Mouse (Mus musculus): Measurements from ENCODE around the gene Gpr21. TPM values are rescaled to one million over a fixed set of nuclear protein-coding genes. Genes with fewer than 3 reads are reported as not detected.
"Not testable (repeated sequence)": the region's sequence is repeated elsewhere in the genome, so short reads cannot be mapped to it uniquely, and the experiment has no call there.

Gene Gpr21
- under 1 TPM; 0.64 to 0.89 TPM for total RNA-seq (2021)
- long read RNA-seq, experiment 1, result 0 reads
- long read RNA-seq, experiment 2, result 0 reads

DNA sequence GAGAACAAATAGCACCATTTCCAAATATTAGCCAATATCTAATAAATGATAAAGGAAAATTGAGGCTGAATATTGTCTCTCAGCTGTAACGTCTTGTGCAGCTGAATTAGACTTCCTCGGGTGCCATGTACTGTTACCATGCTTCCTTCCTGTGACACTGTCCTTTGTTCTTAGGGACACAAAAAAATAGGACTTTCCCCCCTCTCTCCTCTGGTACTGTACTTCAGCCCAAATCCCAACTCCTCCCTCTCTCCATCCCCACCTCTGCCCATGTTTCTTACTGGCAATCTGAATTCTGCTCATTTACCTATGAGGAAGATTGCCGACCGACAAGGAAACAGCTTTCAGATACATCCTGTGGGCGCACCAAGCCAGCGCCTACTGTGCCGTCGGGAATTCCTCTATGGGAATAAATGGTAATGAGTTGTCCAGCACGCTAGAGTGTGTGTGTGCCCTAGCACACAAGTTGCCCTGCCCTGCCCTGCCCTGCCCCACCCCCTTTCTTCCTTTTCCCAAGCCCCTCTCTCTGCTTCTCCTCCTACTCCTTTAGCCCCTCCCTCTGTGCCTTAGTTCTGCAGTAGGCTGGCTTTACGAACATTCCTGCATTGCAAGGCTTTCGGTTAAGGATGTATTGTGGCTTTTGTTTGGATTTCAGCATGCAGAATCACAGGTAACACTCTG is at the start of gene Gpr21:
TSS of gene Gpr21 (plus strand) at position 303 of the 681 bp plus-strand sequence.
- DNase-seq, result no peak
- intact Hi-C loops (cut with DNase I), result no loop called here

DNA sequence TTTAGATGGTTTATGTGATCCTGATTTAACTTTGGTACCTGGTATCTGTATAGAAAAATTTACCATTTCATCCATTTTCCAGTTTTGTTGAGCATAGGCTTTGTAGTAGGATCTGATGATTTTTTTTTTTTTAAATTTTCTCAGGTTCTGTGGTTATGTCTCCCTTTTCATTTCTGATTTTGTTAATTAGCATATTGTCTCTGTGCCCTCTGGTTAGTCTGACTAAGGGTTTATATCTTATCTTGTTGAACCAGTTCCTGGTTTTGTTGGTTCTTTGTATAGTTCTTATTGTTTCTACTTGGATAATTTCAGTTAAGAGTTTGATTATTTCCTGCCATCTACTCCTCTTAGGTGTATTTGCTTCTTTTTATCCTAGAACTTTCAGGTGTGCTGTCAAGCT is 36.6 kb upstream of the Gpr21 start:
- intact Hi-C loops (cut with DNase I), result no loop called here
- DNase-seq, result no peak

DNA sequence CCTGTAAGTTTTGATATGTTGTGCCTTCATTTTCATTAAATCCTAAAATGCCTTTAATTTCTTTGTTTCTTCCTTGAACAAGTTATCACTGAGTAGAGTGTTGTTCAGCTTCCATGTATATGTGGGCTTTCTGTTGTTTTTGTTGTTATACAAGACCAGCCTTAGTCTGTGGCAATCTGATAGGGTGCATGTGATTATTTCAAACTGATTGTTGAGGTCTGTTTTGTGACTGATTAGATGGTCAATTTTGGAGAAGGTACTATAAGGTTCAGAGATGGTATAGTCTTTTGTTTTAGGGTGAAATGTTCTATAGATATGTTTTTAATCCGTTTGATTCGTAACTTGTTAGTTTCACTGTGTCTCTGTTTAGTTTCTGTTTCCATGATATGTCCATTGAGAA is 36.1 kb upstream of the Gpr21 start:
- DNase-seq, result no peak
- intact Hi-C loops (cut with DNase I), result loop anchor here (5.0 kb wide), 1 partner anchor 78 kb away; no protein-coding TSS in a partner anchor

DNA sequence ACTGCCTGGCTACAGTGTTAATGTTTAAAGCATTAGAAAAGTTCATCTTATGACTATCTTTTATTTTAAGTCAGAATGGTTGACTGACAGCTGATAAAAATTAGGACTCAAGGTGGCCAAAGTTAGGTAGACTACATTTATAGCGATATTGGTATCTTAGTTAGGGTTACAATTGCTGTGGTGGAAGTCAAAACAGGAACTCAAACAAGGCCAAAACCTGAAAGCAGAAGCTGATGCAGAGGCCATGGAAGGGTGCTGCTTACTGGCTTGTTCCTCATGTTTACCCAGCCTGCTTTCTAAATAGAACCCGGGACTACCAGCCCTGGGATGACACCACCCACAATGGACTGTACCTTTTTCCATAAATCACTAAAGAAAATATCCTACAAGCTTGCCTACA is 32.0 kb upstream of the Gpr21 start:
- DNase-seq, result no peak
- intact Hi-C loops (cut with DNase I), result loop anchor here (2.0 to 5.0 kb wide), 2 partner anchors 82 to 103 kb away; no protein-coding TSS in a partner anchor

DNA sequence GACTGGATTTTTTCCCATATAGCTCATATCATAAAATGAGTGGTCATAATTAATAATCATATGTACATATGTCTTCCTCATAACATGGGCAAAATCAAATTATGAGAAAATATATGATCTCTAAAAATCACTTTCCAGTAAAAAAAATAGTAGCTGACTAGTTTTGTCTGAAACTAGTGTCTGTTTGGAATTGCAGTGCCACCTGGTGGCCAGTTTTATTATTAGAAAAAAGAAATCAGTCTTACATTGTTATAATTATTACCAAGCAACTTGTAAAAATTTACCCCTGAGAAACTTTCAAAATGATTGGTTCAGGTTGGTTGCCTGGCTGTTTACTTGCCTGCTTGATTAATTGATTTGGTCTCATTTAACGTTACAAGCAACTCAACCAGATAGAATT is 30.8 kb upstream of the Gpr21 start:
- no peak for DNase-seq
- intact Hi-C loops (cut with DNase I), result loop anchor here (2.0 kb wide), 1 partner anchor 105 kb away; no protein-coding TSS in a partner anchor

DNA sequence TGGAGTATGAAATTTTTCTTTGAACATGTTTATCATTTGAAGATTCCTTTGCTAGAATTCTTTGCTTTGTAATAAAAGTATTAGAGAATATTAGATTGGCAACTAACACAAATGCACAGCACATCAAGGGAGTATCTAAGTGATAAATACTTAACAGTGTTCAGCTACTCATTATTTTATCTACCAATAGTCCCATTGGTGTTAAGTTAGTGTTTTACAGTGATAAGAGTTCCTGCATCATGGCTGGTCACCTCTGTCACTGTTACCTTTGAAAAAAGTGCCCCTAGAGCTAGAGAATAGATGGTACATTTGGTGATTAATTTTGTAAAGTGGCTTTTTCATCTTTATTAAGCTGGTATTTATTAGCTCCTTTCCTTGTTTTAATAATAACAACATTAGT is 29.7 kb upstream of the Gpr21 start:
- DNase-seq, result no peak
- intact Hi-C loops (cut with DNase I), result no loop called here

DNA sequence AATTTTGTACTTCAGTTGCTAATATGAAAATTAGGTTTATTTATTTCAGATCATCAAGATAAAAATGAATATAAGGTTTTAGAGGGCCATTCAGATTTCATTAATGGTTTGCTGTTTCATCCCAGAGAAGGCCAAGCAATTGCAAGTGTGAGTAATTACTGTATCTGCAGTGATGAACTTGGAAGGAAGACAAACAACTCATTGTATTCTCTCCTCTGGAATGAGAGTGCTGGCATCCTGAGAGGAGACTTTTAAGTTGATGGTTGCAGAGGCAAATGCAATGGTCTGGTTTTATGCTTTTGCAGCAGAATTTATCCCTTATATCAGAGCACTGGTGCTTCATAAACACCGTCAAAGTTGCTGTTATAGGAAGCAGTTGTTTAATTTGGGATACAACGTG is 27.2 kb upstream of the Gpr21 start:
- no peak for DNase-seq
- intact Hi-C loops (cut with DNase I), result no loop called here

DNA sequence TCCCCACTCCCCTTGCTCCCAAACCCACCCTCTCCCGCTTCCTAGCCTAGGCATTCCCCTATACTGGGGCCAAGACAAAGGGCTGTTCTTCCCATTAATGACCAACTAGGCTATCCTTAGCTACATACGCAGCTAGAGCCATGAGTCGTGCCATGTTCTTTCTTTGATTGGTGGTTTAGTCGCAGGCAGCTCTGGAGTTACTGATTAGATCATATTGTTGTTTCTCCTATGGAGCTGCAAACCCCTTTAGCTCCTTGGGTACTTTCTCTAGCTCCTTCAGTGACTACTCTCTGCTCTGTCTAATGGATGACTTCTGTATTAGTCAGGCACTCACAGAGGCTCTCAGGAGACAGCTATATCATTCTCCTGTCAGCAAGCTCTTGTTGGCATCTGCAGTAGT is 18.8 kb upstream of the Gpr21 start:
- intact Hi-C loops (cut with DNase I), result no loop called here

DNA sequence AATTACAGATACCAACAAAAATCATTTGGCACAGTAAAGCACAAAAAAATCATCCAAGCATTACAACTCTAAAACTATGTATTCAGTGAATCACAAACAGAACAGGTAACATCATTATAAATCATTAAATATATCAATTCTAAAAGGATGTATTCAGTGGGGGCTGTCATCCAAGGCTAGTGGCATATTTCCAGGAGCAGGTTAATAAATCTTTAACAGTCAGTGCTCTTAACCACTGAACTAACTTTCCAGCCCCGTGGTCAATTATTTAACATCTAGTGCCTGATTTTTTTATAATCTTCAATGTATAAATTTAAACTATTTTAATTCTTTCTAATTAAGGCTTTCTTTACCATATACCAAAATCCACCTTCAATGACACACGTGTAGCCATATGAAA is 10.3 kb upstream of the Gpr21 start:
- intact Hi-C loops (cut with DNase I), result not testable (repeated sequence)

More for the DNA sequence above, 18.8 kb upstream of the Gpr21 start:
- no peak for DNase-seq

DNA sequence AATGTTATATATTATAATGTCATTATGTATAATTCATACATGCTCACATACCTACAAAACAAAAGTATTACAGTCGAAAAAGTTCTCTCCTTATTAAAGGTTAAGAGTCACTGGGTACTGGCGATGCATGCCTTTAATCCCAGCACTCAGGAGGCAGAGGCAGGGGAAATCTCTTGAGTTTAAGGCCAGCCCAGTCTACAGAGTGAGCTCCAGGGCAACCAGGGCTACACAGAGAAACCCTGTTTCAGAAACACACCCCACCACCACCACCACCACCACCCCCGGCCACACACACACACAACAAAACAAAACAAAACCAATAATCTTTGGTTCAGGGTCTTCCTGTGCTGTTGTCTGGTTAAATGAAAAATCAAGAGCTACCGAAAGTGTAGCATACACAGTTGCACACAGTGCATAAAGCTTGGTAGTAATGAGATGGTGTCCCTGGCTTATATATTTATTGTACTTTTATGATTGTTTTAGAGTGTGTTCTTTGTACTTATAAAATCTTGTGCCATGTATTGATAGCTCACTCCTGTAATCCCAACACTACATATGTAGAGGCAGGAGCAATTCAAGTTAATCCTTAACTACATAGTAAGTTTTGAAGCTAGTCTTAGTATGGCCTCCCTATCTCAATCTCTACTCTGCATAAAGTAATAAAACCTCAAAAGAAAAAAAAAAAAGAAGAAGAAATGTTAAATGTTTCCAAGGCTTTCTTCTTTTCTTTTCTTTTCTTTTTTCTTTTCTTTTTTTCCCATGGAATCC is 4.8 kb upstream of the Gpr21 start:
- intact Hi-C loops (cut with DNase I), result no loop called here
- DNase-seq, result no peak

More for the DNA sequence above, 10.3 kb upstream of the Gpr21 start:
- DNase-seq, result not testable (repeated sequence)

DNA sequence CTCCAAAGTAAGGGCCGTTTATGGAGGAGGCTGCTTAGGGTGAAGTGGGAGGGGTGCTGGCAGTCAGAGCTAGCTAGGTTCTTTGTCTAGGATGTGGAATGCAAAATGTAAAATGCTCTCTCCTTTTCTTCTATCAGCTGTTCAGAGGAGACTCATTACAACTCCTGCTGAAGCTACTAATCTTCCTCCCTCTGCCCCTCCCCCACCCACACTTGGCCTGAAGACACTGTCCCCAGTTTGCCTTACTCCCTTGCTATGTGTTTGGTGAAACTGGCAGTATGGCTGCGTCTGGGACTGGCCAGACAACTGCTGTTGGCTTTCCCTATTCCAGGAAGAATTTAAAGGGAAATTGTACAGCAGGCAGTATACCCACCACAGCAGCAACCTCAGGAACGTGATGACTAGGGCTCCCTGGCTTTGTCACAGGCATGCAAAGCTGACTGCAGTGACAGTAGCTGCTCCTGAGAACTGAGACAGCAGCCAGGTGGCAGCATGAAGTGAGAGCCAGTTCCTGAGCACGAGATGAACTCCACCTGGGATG is 860 bp downstream of the Gpr21 start:
- intact Hi-C loops (cut with DNase I), result no loop called here
- DNase-seq, result no peak

DNA sequence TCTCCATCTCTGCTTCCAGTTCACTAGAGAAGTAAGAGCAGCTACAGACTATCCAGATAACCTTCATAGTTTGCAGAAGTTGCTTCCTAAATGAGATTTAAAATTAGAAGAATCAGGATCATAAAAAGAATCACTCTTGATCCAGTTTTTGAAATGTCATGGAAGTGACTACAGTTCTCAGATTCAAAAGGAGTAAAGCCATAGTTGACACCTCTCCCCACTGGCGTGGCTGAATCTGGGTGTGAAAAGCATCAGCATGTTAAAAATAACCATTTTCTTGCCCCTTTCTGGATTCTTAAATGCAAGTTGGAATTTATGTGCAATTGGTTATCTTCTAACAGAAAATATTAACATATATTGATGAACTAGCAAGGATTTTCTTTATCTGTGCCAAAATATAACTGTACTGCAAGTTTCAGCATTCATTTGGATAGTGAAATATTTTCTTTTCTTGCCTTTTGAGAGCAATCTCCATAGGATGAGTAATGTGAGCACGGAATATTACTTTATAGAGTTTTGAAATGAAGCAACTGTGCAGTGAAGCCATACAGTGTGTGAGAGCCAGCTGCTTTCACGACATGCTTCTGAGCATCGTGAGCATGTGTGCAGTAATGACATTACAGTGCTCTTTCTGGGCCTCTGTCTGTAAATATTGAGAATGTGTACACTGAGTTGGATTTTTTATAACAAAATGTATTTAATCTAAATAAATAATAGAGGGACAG is 2.6 kb downstream of the Gpr21 start:
- intact Hi-C loops (cut with DNase I), result no loop called here
- DNase-seq, result no peak

DNA sequence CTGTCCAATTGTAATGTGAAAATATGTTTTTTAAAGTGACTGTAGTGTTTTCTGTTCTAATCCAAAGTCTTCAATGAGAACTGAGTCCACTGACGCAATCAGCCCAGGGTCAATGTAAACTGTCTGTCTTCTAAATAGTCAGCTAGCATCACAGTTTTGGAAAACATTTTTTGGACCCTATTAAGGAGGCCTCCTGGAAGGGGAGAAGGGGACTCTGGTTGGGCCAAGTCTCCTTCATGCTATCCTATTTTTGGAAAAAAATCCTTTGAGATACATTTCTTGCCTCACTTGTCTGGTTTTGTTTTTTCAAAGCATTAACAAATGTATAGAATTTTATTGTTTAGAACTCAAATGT is 3.1 kb downstream of the Gpr21 start:
- DNase-seq, result no peak
- intact Hi-C loops (cut with DNase I), result no loop called here

DNA sequence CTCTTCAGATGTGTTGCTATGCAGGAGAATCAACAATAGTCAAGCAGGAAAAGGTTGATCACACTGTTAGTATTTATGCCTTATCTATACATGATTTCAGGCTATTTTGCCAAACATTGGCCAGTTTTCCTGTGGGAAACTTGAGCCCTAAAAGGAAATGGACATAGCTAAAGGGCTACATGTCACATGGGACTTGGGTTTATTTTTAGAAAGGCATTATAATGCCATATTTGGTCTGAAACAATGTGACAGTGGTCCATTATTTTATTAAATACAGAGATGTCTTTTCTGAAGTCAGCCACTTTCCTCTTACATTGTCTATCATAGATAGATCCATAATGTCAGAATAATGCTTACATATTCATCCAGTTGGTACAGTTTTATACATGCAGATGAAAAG is 11.5 kb downstream of the Gpr21 start:
- no peak for DNase-seq
- intact Hi-C loops (cut with DNase I), result no loop called here

DNA sequence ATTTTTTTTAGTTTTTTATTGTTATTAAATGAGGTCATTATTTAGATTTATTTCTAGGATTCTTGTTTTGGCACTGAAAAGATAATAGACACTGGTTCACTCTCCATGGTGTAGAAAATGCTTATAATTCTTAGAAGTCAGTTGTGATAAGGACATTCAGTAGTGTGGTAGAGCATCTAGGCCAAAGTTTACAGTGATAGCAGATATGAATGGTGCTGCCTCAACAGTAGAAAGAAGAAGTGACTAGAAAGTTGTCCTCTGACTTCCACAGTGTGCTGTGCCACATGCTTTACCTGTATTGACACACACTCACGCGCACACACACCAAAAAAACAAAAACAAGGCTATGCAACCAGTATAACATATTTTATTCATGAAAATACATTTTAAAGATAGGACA is 13.3 kb downstream of the Gpr21 start:
- DNase-seq, result no peak
- intact Hi-C loops (cut with DNase I), result no loop called here

DNA sequence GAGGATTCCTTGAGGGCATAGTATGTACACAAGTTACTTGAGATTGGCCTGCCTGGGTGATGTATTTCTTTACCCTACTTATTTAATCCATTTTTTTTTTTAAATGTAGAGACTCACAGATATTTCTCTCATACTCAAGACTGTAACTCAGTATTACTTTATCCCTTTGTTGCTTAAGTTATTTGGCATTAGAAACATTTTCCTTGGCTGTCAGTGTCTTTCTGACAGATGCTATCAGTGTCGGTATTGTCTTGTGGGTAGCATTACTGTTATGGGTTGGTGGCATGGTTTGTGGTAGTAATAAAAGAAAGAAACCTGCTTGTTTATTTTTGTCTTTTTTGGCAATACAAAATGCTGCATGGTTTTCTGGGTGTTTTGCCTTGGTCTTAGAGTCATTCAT is 14.6 kb downstream of the Gpr21 start:
- no peak for DNase-seq
- intact Hi-C loops (cut with DNase I), result no loop called here

DNA sequence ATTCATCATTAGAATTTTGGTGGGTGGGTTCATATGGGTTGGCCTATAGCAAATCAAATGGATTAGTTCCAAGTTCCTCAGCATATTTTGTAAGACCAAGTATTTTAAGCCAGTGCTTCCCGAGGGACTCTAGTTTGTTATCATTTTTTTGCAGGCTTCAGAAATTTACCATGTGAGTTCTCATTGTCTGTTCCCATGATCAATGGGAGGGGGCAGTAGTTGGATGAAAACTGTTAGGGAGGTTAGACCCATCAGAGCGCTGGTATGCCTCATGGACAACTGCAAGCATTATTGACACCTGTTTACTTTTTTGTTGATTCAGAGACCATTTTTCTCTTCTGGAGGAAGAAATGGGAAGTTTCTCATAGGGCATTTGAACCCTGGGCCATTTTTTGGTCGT is 15.5 kb downstream of the Gpr21 start:
- no peak for DNase-seq
- intact Hi-C loops (cut with DNase I), result no loop called here

DNA sequence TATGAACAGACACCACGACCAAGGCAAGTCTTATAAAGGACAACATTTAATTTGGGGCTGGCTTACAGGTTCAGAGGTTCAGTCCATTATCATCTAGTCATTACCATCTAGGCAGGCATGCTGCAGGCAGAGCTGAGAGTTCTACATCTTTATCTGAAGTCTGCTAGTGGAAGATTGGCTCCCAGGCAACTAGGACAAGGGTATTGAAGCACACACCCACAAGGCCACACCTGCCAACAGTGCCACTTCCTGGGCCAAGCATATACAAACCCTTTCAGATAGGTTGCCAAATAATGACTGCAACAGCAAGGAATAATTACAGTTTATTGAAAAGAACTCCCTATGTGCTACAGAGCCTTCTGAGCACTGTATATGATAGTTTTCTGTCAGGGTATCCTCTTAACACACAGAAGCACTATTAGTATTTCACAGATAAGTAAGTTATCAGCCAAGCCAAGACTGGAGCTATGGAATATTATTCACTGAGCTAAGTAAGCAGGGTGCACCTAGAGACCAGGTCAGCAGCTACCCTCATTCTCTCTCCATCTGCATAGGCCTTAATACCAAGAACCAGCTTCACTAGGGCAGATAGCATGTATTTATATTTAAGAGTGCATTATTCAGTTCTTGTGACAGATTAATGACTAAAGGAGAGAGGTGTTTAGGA is 33.3 kb downstream of the Gpr21 start:
- no peak for DNase-seq
- intact Hi-C loops (cut with DNase I), result no loop called here

DNA sequence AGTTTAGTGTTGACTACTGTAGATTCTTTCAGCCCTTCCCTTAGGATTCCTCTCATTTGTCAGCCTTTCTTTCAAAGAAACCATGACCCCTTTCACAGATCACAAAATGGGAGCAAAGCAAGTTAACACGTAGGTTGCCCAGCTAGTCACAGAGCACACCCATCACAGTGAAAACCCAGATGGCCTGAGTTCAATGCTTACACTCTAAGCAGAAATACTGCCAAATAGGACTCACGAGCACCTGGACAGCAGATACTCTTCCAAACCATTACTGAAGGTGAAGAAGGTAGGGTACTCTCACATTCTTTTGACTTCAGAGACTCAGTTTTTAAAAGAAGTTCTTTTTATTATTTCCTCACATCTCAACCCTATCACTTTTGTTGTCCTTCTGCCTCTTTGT is 40.2 kb downstream of the Gpr21 start:
- no peak for DNase-seq
- intact Hi-C loops (cut with DNase I), result no loop called here

DNA sequence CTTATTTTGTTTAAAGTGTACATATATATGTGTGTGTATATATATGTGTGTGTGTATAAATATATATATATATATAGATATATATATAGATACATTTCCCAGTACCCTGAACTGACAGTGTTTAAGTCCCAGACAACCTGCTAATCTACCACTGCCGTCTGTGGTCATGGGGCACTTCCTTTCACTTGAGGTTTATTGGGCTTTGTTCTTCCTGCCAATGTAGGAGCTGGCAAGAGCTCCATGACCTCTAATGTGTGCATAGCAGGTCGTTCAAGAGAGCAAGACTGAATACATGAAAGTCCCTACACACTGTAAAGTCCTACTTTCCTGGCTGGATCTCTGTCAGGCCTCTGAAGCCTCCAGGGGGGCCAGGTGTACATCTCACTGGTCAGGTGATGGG is 49.4 kb downstream of the Gpr21 start:
- intact Hi-C loops (cut with DNase I), result no loop called here
- no peak for DNase-seq

DNA sequence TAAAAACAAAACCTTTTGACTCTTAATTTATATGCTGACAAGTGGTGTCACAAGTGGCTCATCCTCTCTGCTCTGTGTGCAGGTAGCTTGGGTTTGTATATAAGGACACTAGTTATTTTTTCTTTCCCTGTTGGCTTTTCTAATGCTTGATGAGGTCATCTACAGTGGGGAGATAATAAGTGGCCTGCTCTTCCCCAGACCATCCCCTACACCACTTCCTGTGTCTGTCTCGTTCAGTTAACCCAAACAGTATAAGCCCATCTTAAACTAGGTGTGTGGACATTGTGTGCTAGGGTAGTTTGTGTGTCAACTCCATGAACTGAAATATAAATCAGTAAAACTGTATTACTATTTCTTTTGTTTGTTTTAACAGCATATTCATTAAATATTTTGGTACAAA is 49.9 kb downstream of the Gpr21 start:
- DNase-seq, result no peak
- intact Hi-C loops (cut with DNase I), result no loop called here

Data from gastrocnemius, postnatal 36 days (tissue).